Mouse (Mus musculus) hindbrain, embryonic 11.5 days (tissue): Measurements from ENCODE around the gene Ccs. TPM values are rescaled to one million over a fixed set of nuclear protein-coding genes. Genes with fewer than 3 reads are reported as not detected.

Experiments used
- ATAC-seq: fragments of 200-750 bp; cut with Nextera tagmentation; 2 replicates; pipeline ENCODE4 v1.8.0; 2017; ENCODE audit warnings: mild to moderate bottlenecking, moderate TSS enrichment, moderate library complexity; ENCODE audit not compliant: low FRiP score
- DNase-seq: peaks from one replicate; pipeline ENCODE4 v3.0.0-alpha.2; 2015; ENCODE audit warnings: low spot score
- H3K27ac ChIP-seq: fragments of 300-500 bp; sonication (generic); 2 replicates; pipeline ENCODE4 v1.5.1; 2014; ENCODE audit warnings: mild to moderate bottlenecking, low read depth, low read length
- H3K27me3 ChIP-seq: fragments of 300-500 bp; sonication (generic); 2 replicates; pipeline ENCODE4 v1.6.1; 2014; ENCODE audit warnings: mild to moderate bottlenecking, low read length, moderate library complexity, mixed read lengths; ENCODE audit not compliant: control insufficient read depth, insufficient read depth
- H3K36me3 ChIP-seq: fragments of 300-500 bp; sonication (generic); 2 replicates; pipeline ENCODE4 v1.6.1; 2014; ENCODE audit warnings: mild to moderate bottlenecking, low read length, moderate library complexity, mixed read lengths; ENCODE audit not compliant: control insufficient read depth, insufficient read depth
- H3K4me1 ChIP-seq: fragments of 300-500 bp; sonication (generic); replicated peaks from 2 replicates; pipeline ENCODE4 v1.6.1; 2014; ENCODE audit warnings: low read length, mixed read lengths; ENCODE audit not compliant: control insufficient read depth, insufficient read depth
- H3K4me2 ChIP-seq: fragments of 300-500 bp; sonication (generic); replicated peaks from 2 replicates; pipeline ENCODE4 v1.6.1; 2014; ENCODE audit warnings: mild to moderate bottlenecking, low read depth, low read length
- H3K4me3 ChIP-seq: fragments of 300-500 bp; sonication (generic); 2 replicates; pipeline ENCODE4 v1.5.1; 2014; ENCODE audit warnings: low read depth, low read length
- H3K9ac ChIP-seq: fragments of 300-500 bp; sonication (generic); 2 replicates; pipeline ENCODE4 v1.6.1; 2014; ENCODE audit warnings: low read depth, low read length
- H3K9me3 ChIP-seq: fragments of 300-500 bp; sonication (generic); 2 replicates; pipeline ENCODE4 v1.6.1; 2016; ENCODE audit warnings: low read length; ENCODE audit not compliant: control insufficient read depth
- WGBS: fragments of 180-500 bp; shearing (Covaris S2); extraction: QIAGEN DNeasy Blood & Tissue Kit; methylation state at CpG from one replicate; pipeline ENCODE4 v1.1.7; 2014; 5-methylcytosine and 5-hydroxymethylcytosine counted together
- polyA plus RNA-seq: library from polyadenylated mRNA; unstranded; fragments of >200 nt; fragmentation: Nextera tagmentation; extraction: Ambion mirVana; gene quantifications from 2 replicates; pipeline ENCODE4 v1.2.1, GENCODE M21; 2014

Ccs gene
- polyA plus RNA-seq, 1 experiment from 2014 or later = 43.7 TPM

GRCm38 (mm10) chr19:4865147-4865546 lies 26.0 kb upstream of the Ccs start:
- H3K9ac ChIP-seq = no peak overlapping the region
- H3K27me3 ChIP-seq = no peaks in the 10 kb centered on the region
- no peaks in the 10 kb centered on the region for H3K36me3 ChIP-seq
- no peak overlapping the region for H3K4me2 ChIP-seq
- no peaks in the 10 kb centered on the region for H3K9me3 ChIP-seq
- no peaks in the 10 kb centered on the region for H3K4me1 ChIP-seq
- no peak for ATAC-seq
- peak; percentile 28 for DNase-seq
- WGBS = 6% methylated on average over 17 of the region's 17 CpGs
- no peak overlapping the region for H3K27ac ChIP-seq
- H3K4me3 ChIP-seq = no peak overlapping the region

DNA sequence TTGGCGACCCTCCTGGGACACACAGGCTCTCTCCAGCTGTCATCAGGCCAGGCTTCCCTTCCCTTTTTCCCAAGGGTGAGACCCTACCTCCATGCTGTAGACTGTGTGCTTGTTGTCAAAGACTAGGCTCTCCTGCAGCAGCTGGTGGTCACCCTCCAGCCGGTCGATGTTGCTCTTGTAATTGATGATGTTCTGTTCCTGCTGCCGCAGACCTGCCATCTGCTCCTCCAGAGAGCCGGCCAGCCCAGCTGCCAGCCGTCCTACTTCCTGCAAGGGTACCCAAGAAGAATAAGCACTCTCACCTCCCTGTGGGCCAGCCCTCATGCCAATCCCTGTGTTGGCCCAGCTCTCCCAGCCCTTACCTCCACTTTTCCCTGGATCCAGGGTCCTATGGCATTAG lies 23.9 kb upstream of the Ccs start:
- 71% methylated on average over 6 of the region's 6 CpGs for WGBS
- no peaks in the 10 kb centered on the region for H3K9me3 ChIP-seq
- no peak overlapping the region for H3K27ac ChIP-seq
- H3K27me3 ChIP-seq = no peaks in the 10 kb centered on the region
- no peak overlapping the region for H3K4me3 ChIP-seq
- ATAC-seq = no peak
- DNase-seq = peak; percentile 19
- H3K36me3 ChIP-seq = no peaks in the 10 kb centered on the region
- H3K9ac ChIP-seq = no peak overlapping the region
- no peaks in the 10 kb centered on the region for H3K4me1 ChIP-seq
- H3K4me2 ChIP-seq = no peak overlapping the region

DNA sequence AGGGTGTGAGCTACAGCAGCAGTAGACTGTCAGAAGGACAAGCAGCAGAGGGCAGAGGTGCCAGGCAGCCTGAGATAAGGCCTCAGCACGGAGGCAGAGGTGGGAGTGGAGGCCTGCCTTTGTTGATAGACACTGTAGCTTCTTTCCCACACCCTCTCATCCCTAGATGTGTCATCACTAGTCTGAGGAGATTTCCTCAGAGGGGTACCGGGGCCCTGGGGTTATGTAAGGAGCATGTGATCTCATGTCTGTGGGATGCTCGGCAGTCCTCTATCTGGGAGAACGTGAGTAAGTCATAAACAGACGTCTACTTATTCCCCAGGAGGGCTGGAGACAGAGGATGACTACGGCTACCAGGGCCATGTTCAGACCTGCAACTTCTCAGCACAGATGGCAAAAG lies 19.9 kb upstream of the Ccs start:
- Histone ChIP-seq H3K4me1 (no peaks in the 10 kb centered on the region), H3K9ac (no peak overlapping the region), H3K27ac (no peak overlapping the region), H3K9me3 (no peaks in the 10 kb centered on the region), H3K27me3 (no peaks in the 10 kb centered on the region), H3K4me2 (no peak overlapping the region), H3K4me3 (no peak overlapping the region), H3K36me3 (no peaks in the 10 kb centered on the region)
- 85% methylated on average over 6 of the region's 6 CpGs for WGBS
- DNase-seq (no peak), ATAC-seq (no peak)

DNA sequence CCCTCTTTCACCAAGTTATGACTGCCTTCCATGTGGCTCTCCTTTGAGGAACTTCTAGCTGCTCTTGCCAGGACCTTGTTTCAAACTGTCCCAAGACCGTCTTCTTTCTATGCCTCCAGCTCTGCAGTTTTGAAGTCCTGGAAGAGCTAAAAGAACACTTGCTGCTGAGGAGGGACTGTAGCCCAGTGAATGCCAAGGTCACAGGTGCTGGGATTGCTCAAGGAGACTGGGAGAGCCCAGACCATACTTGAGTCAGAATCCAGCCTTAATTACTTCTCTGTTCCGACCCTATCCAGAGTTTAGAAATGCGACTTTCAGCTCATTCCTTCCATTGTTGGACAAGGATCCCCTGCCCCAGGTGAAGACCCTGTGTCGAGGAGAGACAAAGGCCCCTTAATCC lies 16.8 kb upstream of the Ccs start:
- H3K9me3 ChIP-seq = no peaks in the 10 kb centered on the region
- WGBS = 73% methylated on average over 4 of the region's 4 CpGs
- no peak overlapping the region for H3K27ac ChIP-seq
- no peak overlapping the region for H3K9ac ChIP-seq
- no peaks in the 10 kb centered on the region for H3K36me3 ChIP-seq
- no peaks in the 10 kb centered on the region for H3K4me1 ChIP-seq
- DNase-seq (no peak), ATAC-seq (no peak)
- H3K4me2 ChIP-seq = peak overlapping the region; percentile 91
- peak overlapping the region; percentile 53; the same call in 1 of the 2 replicates for H3K4me3 ChIP-seq
- no peaks in the 10 kb centered on the region for H3K27me3 ChIP-seq

GRCm38 (mm10) chr19:4855470-4855820 lies 16.3 kb upstream of the Ccs start:
- H3K27ac ChIP-seq = peak overlapping the region; percentile 43
- H3K4me1 ChIP-seq = no peaks in the 10 kb centered on the region
- no peaks in the 10 kb centered on the region for H3K36me3 ChIP-seq
- ATAC-seq (peak; percentile 67), DNase-seq (no peak)
- H3K4me2 ChIP-seq = peak overlapping the region; percentile 91
- peak overlapping the region; percentile 53 for H3K4me3 ChIP-seq
- peak overlapping the region; percentile 58 for H3K9ac ChIP-seq
- WGBS = 1% methylated on average over 14 of the region's 14 CpGs
- H3K27me3 ChIP-seq = no peaks in the 10 kb centered on the region
- no peaks in the 10 kb centered on the region for H3K9me3 ChIP-seq

DNA sequence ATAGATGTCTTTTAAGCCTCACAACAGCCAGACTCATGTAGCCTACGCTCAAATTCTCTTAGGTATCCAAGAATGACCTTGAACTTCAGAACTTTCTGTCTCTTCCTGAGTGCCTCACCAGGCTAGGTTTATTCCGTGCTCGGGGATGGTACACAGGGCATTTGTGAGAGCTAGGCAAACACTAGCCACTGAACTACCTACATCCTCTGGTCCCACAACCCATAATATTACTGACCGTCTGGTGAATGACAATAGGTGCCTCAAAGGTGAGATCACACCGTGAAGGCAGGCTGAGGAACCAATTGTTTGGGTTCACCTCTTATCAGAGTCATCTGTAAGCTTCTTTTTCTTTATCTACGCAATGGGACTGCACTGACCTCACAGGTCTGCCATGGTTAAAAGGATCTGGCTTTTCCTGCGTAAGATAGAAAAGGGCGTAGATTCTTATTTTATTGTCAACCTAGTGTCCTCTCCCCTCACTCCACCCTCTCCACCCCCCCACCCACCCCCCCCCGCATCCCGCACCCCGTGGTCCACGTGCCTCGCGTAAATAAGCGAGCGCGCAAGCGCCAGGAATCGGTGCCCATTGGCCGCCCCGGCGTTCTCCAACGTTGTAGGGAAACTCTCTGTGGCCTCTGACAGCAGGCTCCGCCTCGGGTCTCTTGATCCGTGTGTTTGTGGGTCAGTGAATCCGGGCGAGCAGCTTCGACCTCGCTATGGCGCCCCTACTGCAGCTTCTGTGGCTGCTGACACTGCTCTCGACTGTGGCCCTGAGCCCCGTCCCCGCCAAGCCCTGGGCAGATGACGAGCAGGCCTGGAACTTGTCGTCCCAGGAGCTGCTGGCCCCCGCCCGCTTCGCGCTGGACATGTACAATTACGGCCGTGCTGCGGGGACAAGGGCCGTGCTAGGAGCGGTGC lies 15.7 kb upstream of the Ccs start, which contains the start of gene Ctsf:
Ctsf (plus strand) TSS at position 579 of the 918 bp plus-strand sequence.
- Histone ChIP-seq H3K4me1 (no peaks in the 10 kb centered on the region), H3K9ac (peak within 1 kb of the TSS; percentile 58), H3K36me3 (no peaks in the 10 kb centered on the region), H3K9me3 (no peaks in the 10 kb centered on the region), H3K27ac (peak within 1 kb of the TSS; percentile 43), H3K27me3 (no peaks in the 10 kb centered on the region), H3K4me2 (peak within 1 kb of the TSS; percentile 91), H3K4me3 (peak within 1 kb of the TSS; percentile 53)
- DNase-seq (peak; percentile 84), ATAC-seq (peak; percentile 87)
- 5% methylated on average over 45 of the region's 45 CpGs for WGBS

DNA sequence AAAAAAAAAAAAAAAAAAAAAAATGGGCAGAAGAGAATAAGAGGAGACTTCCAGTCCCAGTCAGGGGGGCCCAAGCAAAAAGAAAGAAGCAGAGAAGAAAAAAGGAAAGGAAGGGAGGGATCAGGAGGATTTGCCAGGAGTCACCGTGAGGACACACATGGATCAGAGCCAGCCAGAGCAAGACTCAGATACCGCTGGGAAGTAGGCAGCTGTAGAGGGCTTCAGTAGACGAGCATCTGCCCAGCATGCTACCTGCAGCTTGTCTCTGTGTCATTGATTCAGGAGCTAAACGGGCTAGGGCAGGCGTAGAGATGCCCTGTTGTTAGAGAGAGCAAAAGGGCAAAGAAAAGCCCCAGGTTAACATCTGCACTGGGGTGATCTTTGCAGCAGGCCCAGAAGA lies 11.1 kb upstream of the Ccs start:
- no peaks in the 10 kb centered on the region for H3K9me3 ChIP-seq
- whole genome bisulfite sequencing = 55% methylated on average over 5 of the region's 5 CpGs
- H3K27me3 ChIP-seq = no peaks in the 10 kb centered on the region
- H3K4me1 ChIP-seq = no peaks in the 10 kb centered on the region
- H3K4me3 ChIP-seq = no peak overlapping the region
- H3K4me2 ChIP-seq = no peak overlapping the region
- ATAC-seq = no peak
- no peaks in the 10 kb centered on the region for H3K36me3 ChIP-seq
- no peak overlapping the region for H3K9ac ChIP-seq
- DNase-seq = no peak
- no peak overlapping the region for H3K27ac ChIP-seq

- H3K9me3 ChIP-seq = no peaks in the 10 kb centered on the region
- H3K4me3 ChIP-seq = no peak overlapping the region
- WGBS = 50% methylated on average over 4 of the region's 4 CpGs
- H3K9ac ChIP-seq = no peak overlapping the region
- no peak for ATAC-seq
- H3K27ac ChIP-seq = no peak overlapping the region
- H3K4me1 ChIP-seq = no peaks in the 10 kb centered on the region
- no peaks in the 10 kb centered on the region for H3K27me3 ChIP-seq
- no peaks in the 10 kb centered on the region for H3K36me3 ChIP-seq
- H3K4me2 ChIP-seq = no peak overlapping the region
- DNase-seq = no peak
These were observed 10.7 kb upstream of the Ccs start for GRCm38 (mm10) chr19:4849800-4850199.

DNA sequence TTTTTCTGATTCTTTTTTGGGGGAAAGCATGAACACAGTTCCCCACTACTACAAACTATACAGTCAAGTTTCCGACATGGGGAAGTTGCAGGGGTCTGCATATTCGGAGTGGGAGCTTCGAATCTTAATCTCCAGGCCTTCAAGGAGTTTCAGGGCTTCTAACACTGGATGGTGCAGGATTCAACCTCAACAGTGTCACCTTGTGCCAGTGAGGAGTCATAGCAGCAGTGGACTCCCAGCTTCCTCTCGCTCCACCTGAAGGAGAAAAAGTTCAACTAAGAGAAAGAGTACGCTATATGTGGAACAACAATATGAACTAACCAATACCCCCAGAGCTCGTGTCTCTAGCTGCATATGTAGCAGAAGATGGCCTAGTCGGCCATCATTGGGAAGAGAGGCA lies 8.4 kb upstream of the Ccs start:
- no peaks in the 10 kb centered on the region for H3K4me1 ChIP-seq
- no peaks in the 10 kb centered on the region for H3K27me3 ChIP-seq
- no peak overlapping the region for H3K9ac ChIP-seq
- no peak overlapping the region for H3K4me3 ChIP-seq
- ATAC-seq = no peak
- no peak overlapping the region for H3K27ac ChIP-seq
- peak; percentile 3 for DNase-seq
- no peaks in the 10 kb centered on the region for H3K9me3 ChIP-seq
- WGBS = 41% methylated on average over 7 of the region's 7 CpGs
- H3K4me2 ChIP-seq = no peak overlapping the region
- no peaks in the 10 kb centered on the region for H3K36me3 ChIP-seq
